Comparison of ENCODE assay signal across 9 mouse cellular contexts in the genomic region with DNA sequence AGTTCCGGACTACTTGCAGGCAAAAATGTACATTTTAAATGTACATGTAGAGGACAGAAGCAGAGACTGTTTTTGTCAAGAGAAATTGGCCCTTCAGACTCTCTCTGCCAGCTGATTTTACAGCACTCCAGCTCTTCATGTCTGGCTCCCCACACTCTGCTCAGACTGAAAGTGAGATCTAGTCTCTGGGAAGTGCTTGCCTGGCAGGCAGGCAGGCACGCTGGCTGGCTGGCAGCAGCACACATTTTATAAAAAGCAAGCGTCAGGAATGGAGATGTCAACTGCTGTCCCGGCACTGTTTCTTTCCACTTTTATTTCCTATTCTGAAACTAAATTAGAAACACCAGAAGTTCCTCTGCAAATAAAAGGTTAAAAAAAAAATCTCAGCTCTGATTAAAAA.
DNase-seq lines count a peak whose midpoint lies in the region; ATAC-seq and TF ChIP-seq lines count a peak whose summit lies in the region.
"Had no signal": no experiment of that assay in that cellular context is flagged by ENCODE, and none has a peak within 500 bp of the region (broad histone marks: within the 10 kb centered on the region; RNA-seq: fewer than 3 reads in every experiment).

No protein-coding gene starts in this region.

- no peak overlapping the region for H3K9ac ChIP-seq in forebrain, embryonic 12.5 days
- H3K9ac ChIP-seq in heart, embryonic 14.5 days (ENCODE audit: low read length), result no peak overlapping the region
- H3K9ac ChIP-seq: liver, embryonic 14.5 days had no signal

- peaks cover 8% of the 10 kb centered on the region for H3K4me1 ChIP-seq in forebrain, embryonic 10.5 days
- H3K4me1 ChIP-seq in forebrain, embryonic 12.5 days, result 0 out of 2 replicates have a peak, but pooled peaks cover 8% of the 10 kb centered on the region
- H3K4me1 ChIP-seq in heart, embryonic 14.5 days (ENCODE audit: control insufficient read depth in 2 of 2, insufficient read depth in 2 of 2, low read length in 2 of 2), result peaks cover 0 to 4% of the 10 kb centered on the region in 2 experiments; a peak in 3 of 4 replicates

- no peaks in the 10 kb centered on the region for H3K27me3 ChIP-seq in forebrain, embryonic 10.5 days (ENCODE audit: poor library complexity, severe bottlenecking)
- no peaks in the 10 kb centered on the region for H3K27me3 ChIP-seq in forebrain, embryonic 12.5 days
- H3K27me3 ChIP-seq in heart, embryonic 14.5 days (ENCODE audit: control insufficient read depth, insufficient read depth, low read length), result no peaks in the 10 kb centered on the region

- H3K4me3 ChIP-seq in forebrain, embryonic 10.5 days, result no peak overlapping the region
- H3K4me3 ChIP-seq in forebrain, embryonic 12.5 days (replicated peaks), result no peak overlapping the region
- no peak overlapping the region for H3K4me3 ChIP-seq in heart, embryonic 14.5 days (ENCODE audit: control insufficient read depth in 1 of 2, insufficient read depth in 1 of 2, low read depth in 1 of 2, low read length in 2 of 2)

- TF ChIP-seq CTCF in brain, embryonic 14.5 days (IDR thresholded peaks at IDR 0.05; ENCODE audit: borderline replicate concordance, extremely low read depth, insufficient read depth, insufficient read length), result no peak

- peaks cover 5% of the 10 kb centered on the region; the same call in 1 of the 2 replicates for H3K9me3 ChIP-seq in forebrain, embryonic 10.5 days
- H3K9me3 ChIP-seq in forebrain, embryonic 12.5 days, result no peaks in the 10 kb centered on the region
- no peaks in the 10 kb centered on the region for H3K9me3 ChIP-seq in heart, embryonic 14.5 days (ENCODE audit: control insufficient read depth, low read length)

- peak overlapping the region; percentile 20; the same call in 1 of the 2 replicates for H3K27ac ChIP-seq in forebrain, embryonic 10.5 days
- no peak overlapping the region for H3K27ac ChIP-seq in forebrain, embryonic 12.5 days
- peak overlapping the region; percentile 59 to 61 for H3K27ac ChIP-seq in heart, embryonic 14.5 days (replicated peaks in 1 of 2; ENCODE audit: control insufficient read depth in 1 of 2, insufficient read depth in 1 of 2, low read depth in 2 of 2, low read length in 2 of 2)
- H3K27ac ChIP-seq: liver, embryonic 14.5 days had no signal

- no peak for ATAC-seq in forebrain, embryonic 12.5 days (ENCODE audit: low FRiP score)
- no peak; the same call in 1 of the 2 replicates for ATAC-seq in heart, embryonic 14.5 days (ENCODE audit: insufficient number of reproducible peaks, insufficient read depth, low FRiP score, low read depth)

- no peak for DNase-seq in forebrain, embryonic 10.5 days (ENCODE audit: extremely low spot score, low spot score)
- peak; percentile 74 for DNase-seq in brain, embryonic 14.5 days (ENCODE audit: low read depth)
- DNase-seq in left cerebral cortex, adult 8-10 months (ENCODE audit: low spot score in 2 of 2), result peak; percentile 12 to 76
- no peak for DNase-seq in urinary bladder, postnatal 36 days (ENCODE audit: low spot score in 2 of 2)
- no peak for DNase-seq in thymus, postnatal 10 days (ENCODE audit: low spot score in 2 of 2)
- DNase-seq in urinary bladder, adult 2 months (ENCODE audit: low spot score), result no peak

- WGBS in forebrain, embryonic 10.5 days, result 82% methylated on average over 4 of the region's 4 CpGs
- 78% methylated on average over 4 of the region's 4 CpGs for WGBS in forebrain, embryonic 12.5 days
- WGBS in heart, embryonic 14.5 days, result 34% methylated on average over 4 of the region's 4 CpGs

- H3K4me2 ChIP-seq in forebrain, embryonic 12.5 days, result no peak overlapping the region
- peak overlapping the region; percentile 32 for H3K4me2 ChIP-seq in heart, embryonic 14.5 days (ENCODE audit: low read length)

- no peak for TF ChIP-seq POLR2A in brain, embryonic 14.5 days (IDR thresholded peaks at IDR 0.05; ENCODE audit: borderline replicate concordance, extremely low read depth, insufficient read depth, insufficient read length, poor library complexity, severe bottlenecking)

- H3K36me3 ChIP-seq in forebrain, embryonic 10.5 days (replicated peaks), result no peaks in the 10 kb centered on the region
- H3K36me3 ChIP-seq in forebrain, embryonic 12.5 days (replicated peaks), result no peaks in the 10 kb centered on the region
- H3K36me3 ChIP-seq in heart, embryonic 14.5 days (ENCODE audit: control insufficient read depth, insufficient read depth, low read length), result no peaks in the 10 kb centered on the region

Comparison
In these comparisons a context has a peak if more than half of its experiments do, and no peak if none do; other contexts are left out.
1. DNase-seq: peak in brain, embryonic 14.5 days (single experiment) and left cerebral cortex, adult 8-10 months (2 of 2); none in forebrain, embryonic 10.5 days (single experiment), urinary bladder, postnatal 36 days (0 of 2), thymus, postnatal 10 days (0 of 2) and urinary bladder, adult 2 months (single experiment).